Mouse (Mus musculus) embryonic fibroblast, embryonic 13.5 days (primary cell): Measurements from ENCODE around the gene Hlf.

Source experiments
- CTCF ChIP-seq: IDR thresholded peaks from 2 replicates; pipeline ENCODE4 v1.5.1; 2011; ENCODE audit warnings: mild to moderate bottlenecking, control low read depth, low read length, moderate library complexity, borderline replicate concordance; ENCODE audit not compliant: insufficient read depth
- POLR2A ChIP-seq: IDR thresholded peaks from 2 replicates; pipeline ENCODE4 v1.6.1; 2011; ENCODE audit warnings: low read depth, mild to moderate bottlenecking, control low read depth, low read length, moderate library complexity

- TF ChIP-seq POLR2A, result no peak
- no peak for TF ChIP-seq CTCF
Observed at GRCm38 (mm10) chr11:90378008-90378407, 12.7 kb downstream of the Hlf start.
